Mouse (Mus musculus) bone marrow macrophage, adult 2 months (primary cell): ENCODE results near the gene Brd2.

Experiments
- CTCF ChIP-seq: IDR thresholded peaks from 2 replicates; pipeline ENCODE4 v1.5.1; 2012; ENCODE audit warnings: low read depth, mild to moderate bottlenecking, low read length, moderate library complexity
- POLR2A ChIP-seq: IDR thresholded peaks from 2 replicates; pipeline ENCODE4 v1.6.1; 2012; ENCODE audit warnings: mild to moderate bottlenecking, low read depth, low read length, borderline replicate concordance

DNA sequence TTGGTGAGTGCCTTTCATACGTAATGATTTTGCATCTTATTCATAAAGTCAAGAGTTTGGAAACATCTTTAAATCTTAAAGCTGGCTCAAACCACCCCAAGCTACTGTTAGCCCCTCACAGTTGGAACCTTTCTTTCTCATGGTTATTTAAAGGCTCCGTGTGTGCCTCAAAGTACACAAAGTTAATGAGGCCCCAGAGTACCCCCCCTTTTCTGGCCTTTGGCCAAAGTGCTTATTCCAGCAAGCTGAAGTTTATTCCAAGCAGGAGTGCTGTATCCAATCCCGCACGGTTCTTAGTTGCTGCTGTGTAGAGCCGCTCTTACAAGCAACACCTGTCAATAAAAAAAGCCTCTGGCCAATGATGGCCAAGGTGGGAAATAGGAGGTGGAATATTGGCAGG is 22.9 kb downstream of the Brd2 start:
- TF ChIP-seq POLR2A (no peak), CTCF (no peak)
